Mouse (Mus musculus): Measurements from ENCODE around the gene Vmn1r221.
"Not testable (repeated sequence)": the region's sequence is repeated elsewhere in the genome, so short reads cannot be mapped to it uniquely, and the experiment has no call there.

Gene Vmn1r221

DNA sequence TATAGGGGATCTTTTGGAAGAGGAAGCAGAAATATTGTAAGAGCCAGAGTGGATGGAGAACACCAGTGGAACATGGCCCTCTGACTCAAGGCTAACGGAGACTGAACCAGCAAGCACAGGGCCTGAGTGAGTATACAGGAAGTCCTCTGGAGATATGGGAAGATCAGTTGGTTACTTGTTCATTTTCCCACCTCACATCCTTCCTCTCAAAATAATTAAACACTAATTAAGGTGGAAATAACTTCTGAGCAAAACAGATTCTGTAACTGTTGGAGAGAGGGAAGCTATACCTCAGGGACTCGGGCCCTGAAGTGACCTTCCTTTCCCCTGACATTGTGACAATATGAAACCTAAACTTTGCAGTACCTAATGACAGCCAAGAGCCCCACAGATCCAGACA, at the start of gene Vmn1r221:
Gene Vmn1r221 (plus strand): TSS at position 301 of the 400 bp plus-strand sequence.
- DNase-seq = not testable (repeated sequence)

DNA sequence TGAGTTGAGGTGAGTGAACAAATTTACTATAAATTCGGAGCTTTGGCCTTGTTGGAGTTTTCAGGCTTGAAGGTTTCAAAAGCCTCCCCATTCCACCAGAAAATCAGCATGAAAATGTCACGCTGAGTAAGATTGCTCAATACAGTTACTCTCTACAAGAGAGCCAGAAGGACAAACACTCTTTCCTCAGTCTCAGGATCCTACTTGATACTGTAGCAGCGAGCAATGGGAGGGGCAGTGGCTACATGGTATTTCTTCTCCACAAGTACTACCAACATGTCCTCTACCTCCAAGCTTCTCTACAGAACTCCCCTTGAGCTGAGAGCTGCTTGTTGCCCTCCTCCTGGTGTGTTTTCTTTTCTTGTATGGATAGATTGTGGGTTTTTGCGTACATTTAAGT, 47.5 kb upstream of the Vmn1r221 start:
- not testable (repeated sequence) for DNase-seq

- DNase-seq = no peak
These were observed 26.1 kb upstream of the Vmn1r221 start, which contains the start of gene Vmn1r220 for GRCm38 (mm10) chr13:23187875-23188274. Gene Vmn1r220, minus strand, starts transcription at chr13:23187975.

GRCm38 (mm10) chr13:23203885-23204284, 10.0 kb upstream of the Vmn1r221 start:
- DNase-seq = not testable (repeated sequence)

DNA sequence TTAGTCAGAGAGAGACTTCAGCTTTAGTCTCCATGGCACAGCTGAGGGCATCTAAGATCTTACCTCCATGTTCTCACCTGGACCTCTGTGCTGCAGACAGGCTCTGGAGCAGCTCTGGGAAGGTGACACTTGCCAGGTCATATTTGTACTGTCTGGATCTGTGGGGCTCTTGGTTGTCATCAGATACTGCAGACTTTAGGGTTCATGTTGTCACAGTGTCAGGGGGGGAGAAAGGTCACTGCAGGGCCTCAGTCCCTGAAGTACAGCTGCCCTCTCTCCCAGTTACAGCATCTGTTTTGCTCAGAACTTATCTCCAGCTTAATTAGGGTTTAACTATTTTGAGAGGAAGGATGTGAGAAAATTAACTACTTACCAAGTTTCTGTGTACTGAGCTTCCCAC, 21.9 kb downstream of the Vmn1r221 start, which contains the start of gene Vmn1r222:
Gene Vmn1r222 (minus strand): TSS at position 101 of the 400 bp plus-strand sequence.
- not testable (repeated sequence) for DNase-seq

DNA sequence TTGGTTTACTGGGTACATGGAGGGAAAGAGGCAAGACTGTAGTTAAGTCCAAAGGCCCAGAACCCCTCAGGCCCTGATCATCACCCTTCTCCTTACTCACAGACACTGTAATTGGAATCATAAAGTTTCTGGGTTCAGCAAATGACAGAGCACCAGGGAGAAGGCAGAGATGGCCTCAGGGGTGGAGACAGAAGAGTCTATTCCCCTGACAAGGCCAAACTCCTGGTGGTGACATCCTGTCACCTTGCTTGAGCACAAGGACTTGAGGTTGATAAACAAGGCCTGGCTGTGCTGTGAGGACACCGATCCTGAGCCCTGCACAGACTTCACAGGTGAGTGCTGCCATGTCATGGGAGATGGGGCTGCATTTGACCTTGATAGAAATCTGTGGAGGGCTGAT, 32.9 kb downstream of the Vmn1r221 start, which contains the start of gene Vmn1r223:
Gene Vmn1r223 (plus strand): TSS at position 301 of the 400 bp plus-strand sequence.
- not testable (repeated sequence) for DNase-seq

DNA sequence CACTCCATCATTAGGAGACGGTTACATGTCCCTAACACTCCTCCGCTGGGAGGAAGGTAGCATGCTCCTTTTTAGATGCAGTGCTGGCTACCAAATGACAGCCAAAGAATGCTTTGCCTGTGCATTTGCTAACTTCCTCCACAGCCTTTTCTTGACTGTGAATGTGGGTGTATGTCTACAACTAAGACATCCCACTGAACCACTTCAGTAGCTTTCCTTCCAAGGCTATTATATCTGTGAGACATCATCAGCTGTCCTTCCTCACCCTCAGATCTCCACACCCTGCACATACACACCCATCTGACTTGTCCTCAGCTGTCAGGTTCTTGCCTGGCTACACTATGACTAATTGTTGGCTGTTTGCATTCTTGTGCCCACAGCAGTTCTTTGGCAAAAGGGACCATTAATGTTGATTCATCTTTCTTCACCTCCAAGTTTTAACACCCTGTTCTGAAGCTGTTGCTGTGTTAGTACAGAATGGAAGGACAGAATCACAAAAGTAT, 44.7 kb downstream of the Vmn1r221 start:
- DNase-seq = no peak

DNA sequence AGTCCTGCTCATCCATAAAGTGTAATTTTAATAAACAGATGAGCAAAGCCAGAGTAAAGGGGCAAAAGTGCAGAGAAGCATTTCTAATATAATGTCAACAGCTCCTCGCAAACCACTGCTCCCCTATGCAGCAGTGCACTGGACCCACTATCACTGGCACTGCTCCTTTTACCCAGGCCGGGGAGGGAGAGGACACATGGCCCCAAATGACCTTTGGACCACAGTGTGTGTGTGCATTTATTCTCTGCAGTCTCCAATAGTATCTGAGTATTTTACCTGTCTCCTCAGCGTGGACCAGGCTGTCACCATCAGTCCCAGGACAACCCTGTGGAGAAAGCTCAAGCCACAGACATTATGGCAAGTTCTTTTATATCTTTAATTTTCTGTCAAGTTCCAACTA, 54.7 kb downstream of the Vmn1r221 start:
- DNase-seq = not testable (repeated sequence)

- not testable (repeated sequence) for DNase-seq
These were observed 55.2 kb downstream of the Vmn1r221 start for GRCm38 (mm10) chr13:23269127-23269526.

DNA sequence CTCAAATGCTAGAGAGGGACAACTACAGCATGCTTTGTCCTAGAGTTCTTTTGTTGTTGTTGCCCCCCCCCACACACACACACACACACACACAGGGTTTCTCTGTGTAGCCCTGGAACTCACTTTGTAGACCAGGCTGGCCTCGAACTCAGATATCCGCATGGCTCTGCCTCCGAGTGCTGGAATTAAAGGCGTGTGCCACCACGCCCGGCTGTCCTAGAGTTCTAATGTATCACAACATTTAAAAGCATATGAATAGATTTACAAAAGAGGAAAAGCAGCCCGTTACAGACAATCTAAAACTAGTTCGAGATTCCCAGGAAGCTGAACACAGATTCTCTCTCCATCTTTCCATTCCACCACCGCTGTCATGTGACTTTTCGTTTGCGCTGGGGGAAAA, 55.8 kb downstream of the Vmn1r221 start:
- DNase-seq = no peak

DNA sequence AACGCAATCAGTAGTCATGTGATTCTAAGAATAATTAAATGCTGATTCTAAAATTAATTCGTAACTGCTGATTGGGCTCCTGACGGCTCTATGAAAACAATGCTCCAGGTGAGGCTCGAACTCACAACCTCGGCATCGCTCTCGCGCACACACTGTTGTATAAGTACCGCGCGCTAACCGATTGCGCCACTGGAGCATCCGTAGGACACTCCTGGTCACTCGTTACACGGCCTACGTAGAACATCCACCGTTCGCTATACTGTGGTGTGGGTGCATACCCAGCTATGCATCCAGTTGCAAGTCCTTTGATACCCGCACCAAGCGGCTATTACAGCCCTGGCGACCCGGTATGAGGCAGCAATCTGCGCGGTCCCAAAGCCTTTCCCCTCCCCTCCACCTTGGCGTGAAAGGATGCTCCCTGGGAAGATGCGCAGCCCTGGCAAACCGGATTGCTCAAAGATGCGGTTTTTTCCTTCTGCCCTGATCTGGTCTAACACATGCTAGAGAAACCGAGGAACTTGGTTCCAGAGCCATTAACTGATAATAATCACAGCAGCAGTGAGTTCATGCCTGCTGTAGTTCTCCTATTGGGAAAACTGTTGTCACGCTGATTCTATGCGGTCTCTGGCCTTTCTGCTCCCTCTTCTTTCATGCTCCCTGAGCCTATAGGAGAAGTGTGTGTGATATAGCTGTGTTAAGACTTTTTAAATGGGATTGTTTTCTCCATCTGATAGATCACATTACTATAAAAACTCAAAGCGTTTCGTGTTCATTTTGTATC, 56.6 kb downstream of the Vmn1r221 start:
- DNase-seq = no peak
